ENCODE assay signal across 27 mouse cellular contexts in the genomic region with DNA sequence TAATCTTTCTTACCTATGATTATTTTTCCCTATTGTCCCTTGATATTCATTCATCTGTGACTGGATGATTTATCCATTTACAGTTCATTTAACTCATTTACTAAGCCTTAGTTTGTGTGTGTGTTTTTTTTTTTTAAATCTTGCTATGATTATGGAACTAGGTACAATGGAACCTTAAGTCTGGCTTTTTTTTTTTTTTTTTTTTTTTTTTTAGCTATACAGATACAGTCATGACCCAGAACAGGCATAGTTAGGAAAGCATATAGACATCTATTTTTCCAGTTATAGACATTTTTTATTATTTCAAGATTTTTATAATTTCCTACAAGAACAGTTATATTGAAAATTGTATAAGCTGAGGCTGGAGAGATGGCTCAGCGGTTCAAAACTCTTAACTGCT. TPM values are rescaled to one million over a fixed set of nuclear protein-coding genes. Genes with fewer than 3 reads are reported as not detected.
"Had no signal": no experiment of that assay in that cellular context is flagged by ENCODE, and none has a peak within 500 bp of the region (broad histone marks: within the 10 kb centered on the region; RNA-seq: fewer than 3 reads in every experiment).

No protein-coding gene starts in this region.

- H3K27me3 ChIP-seq: embryonic facial prominence, embryonic 12.5 days; embryonic facial prominence, embryonic 13.5 days; embryonic facial prominence, embryonic 15.5 days; forebrain, embryonic 12.5 days; forebrain, embryonic 13.5 days; forebrain, embryonic 15.5 days had no signal

- H3K36me3 ChIP-seq: embryonic facial prominence, embryonic 10.5 days; embryonic facial prominence, embryonic 12.5 days; embryonic facial prominence, embryonic 13.5 days; embryonic facial prominence, embryonic 15.5 days; forebrain, embryonic 10.5 days; forebrain, embryonic 12.5 days; forebrain, embryonic 15.5 days; heart, embryonic 10.5 days had no signal

- H3K9me3 ChIP-seq: embryonic facial prominence, embryonic 10.5 days; embryonic facial prominence, embryonic 12.5 days; embryonic facial prominence, embryonic 13.5 days; embryonic facial prominence, embryonic 15.5 days; forebrain, embryonic 10.5 days; forebrain, embryonic 12.5 days; forebrain, embryonic 13.5 days; forebrain, embryonic 15.5 days; heart, embryonic 10.5 days had no signal

- H3K9ac ChIP-seq: embryonic facial prominence, embryonic 12.5 days; embryonic facial prominence, embryonic 13.5 days; embryonic facial prominence, embryonic 15.5 days; forebrain, embryonic 12.5 days; forebrain, embryonic 13.5 days; forebrain, embryonic 15.5 days; forebrain, postnatal 0 days had no signal

- H3K4me1 ChIP-seq: embryonic facial prominence, embryonic 10.5 days; embryonic facial prominence, embryonic 12.5 days; embryonic facial prominence, embryonic 13.5 days; embryonic facial prominence, embryonic 15.5 days; forebrain, embryonic 10.5 days; forebrain, embryonic 12.5 days; forebrain, embryonic 13.5 days; forebrain, embryonic 15.5 days; heart, embryonic 10.5 days had no signal

- H3K4me3 ChIP-seq: embryonic facial prominence, embryonic 10.5 days; embryonic facial prominence, embryonic 12.5 days; embryonic facial prominence, embryonic 13.5 days; embryonic facial prominence, embryonic 15.5 days; erythroblast, embryonic 14.5 days; forebrain, embryonic 10.5 days; forebrain, embryonic 12.5 days; forebrain, embryonic 13.5 days; forebrain, embryonic 15.5 days; gastrocnemius, adult 2 months; heart, adult 2 months; heart, embryonic 10.5 days had no signal

- DNase-seq: cerebellum, adult 9-11 months; cerebellum, postnatal 10 days; cerebellum, postnatal 14 days; cerebellum, postnatal 25 days; cerebellum, postnatal 36 days; embryo, embryonic 11 days; forebrain, postnatal 0 days; gastrocnemius, adult 2 months; gastrocnemius, postnatal 10 days; gastrocnemius, postnatal 14 days; gastrocnemius, postnatal 25 days; gastrocnemius, postnatal 36 days; heart, adult 11 months; heart, adult 18-20 months; heart, adult 2 months had no signal

- H3K4me2 ChIP-seq: embryonic facial prominence, embryonic 12.5 days; embryonic facial prominence, embryonic 13.5 days; embryonic facial prominence, embryonic 15.5 days; forebrain, embryonic 12.5 days; forebrain, embryonic 13.5 days; forebrain, embryonic 15.5 days had no signal

- ATAC-seq: forebrain, embryonic 13.5 days; forebrain, embryonic 14.5 days; forebrain, embryonic 15.5 days; forebrain, embryonic 16.5 days; forebrain, postnatal 0 days had no signal

- H3K27ac ChIP-seq: embryonic facial prominence, embryonic 10.5 days; embryonic facial prominence, embryonic 12.5 days; embryonic facial prominence, embryonic 13.5 days; embryonic facial prominence, embryonic 15.5 days; forebrain, embryonic 10.5 days; forebrain, embryonic 12.5 days; forebrain, embryonic 13.5 days; forebrain, embryonic 15.5 days; gastrocnemius, adult 2 months; heart, adult 2 months; heart, embryonic 10.5 days had no signal

RNA-seq across cellular contexts. Expression of gene Efcab5, which starts 46.5 kb away (rescaled TPM):
- polyA plus RNA-seq: erythroblast, embryonic 14.5 days had no signal
